Mouse (Mus musculus): Measurements from ENCODE around the gene Hoxc9.

DNA sequence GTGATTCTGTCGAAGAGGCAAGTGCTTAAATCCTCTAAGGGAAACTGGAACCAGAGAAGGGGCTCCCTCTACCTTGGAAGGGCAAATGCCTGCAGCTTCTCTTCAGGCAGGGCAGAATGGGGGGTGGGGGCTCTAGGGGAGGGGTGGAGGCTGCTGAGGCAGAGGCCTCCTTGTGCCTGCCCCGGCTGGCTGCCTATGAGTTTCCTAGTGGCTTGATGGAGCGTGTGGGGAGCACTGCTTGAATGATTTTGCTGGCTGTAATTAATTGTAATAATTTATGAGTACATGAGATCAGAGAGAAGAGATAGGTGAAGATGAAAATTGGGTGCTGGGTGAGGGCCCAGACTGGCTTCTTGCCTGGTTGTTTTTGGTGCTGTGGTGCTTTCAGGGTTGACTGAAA, 8.7 kb downstream of the Hoxc9 start:
- TF ChIP-seq POLR2A (IDR thresholded peaks at IDR 0.05; ENCODE audit: borderline replicate concordance, low read depth, low read length) (no peak), CTCF (IDR thresholded peaks at IDR 0.05; ENCODE audit: low read depth, low read length) (no peak)

Measured in bone marrow macrophage, adult 2 months (primary cell).